Mouse (Mus musculus) liver, adult 2 months (tissue): ENCODE measurements around the gene Vps26a. TPM values are rescaled to one million over a fixed set of nuclear protein-coding genes. Genes with fewer than 3 reads are reported as not detected.
"Not testable (repeated sequence)": the region's sequence is repeated elsewhere in the genome, so short reads cannot be mapped to it uniquely, and the experiment has no call there.

Source experiments
- DNase-seq: peaks from one replicate; pipeline ENCODE4 v3.0.0-alpha.2; 2011; ENCODE audit warnings: low read depth, low spot score; ENCODE audit errors: extremely low read depth
- H3K27ac ChIP-seq: fragments of 200-500 bp; replicated peaks from 2 replicates; pipeline ENCODE4 v1.5.1; 2012; ENCODE audit warnings: low read depth, mild to moderate bottlenecking, control low read depth, inconsistent platforms, low read length; ENCODE audit not compliant: insufficient read depth
- H3K27me3 ChIP-seq: fragments of 200-500 bp; 2 replicates; pipeline ENCODE4 v1.6.1; 2012; ENCODE audit warnings: mild to moderate bottlenecking, moderate library complexity, low read length, inconsistent platforms; ENCODE audit not compliant: control insufficient read depth, insufficient read depth
- H3K36me3 ChIP-seq: fragments of 200-500 bp; 2 replicates; pipeline ENCODE4 v1.6.1; 2012; ENCODE audit warnings: low read length, inconsistent platforms; ENCODE audit not compliant: control insufficient read depth, insufficient read depth
- H3K4me1 ChIP-seq: fragments of 200-500 bp; 2 replicates; pipeline ENCODE4 v1.6.1; 2011; ENCODE audit warnings: low read length; ENCODE audit not compliant: control insufficient read depth, insufficient read depth
- H3K4me3 ChIP-seq: fragments of 200-500 bp; 2 replicates; pipeline ENCODE4 v1.5.1; 2011; ENCODE audit warnings: low read depth, mild to moderate bottlenecking, control low read depth, low read length, moderate library complexity; ENCODE audit not compliant: insufficient read depth
- H3K79me2 ChIP-seq: fragments of 200-500 bp; 2 replicates; pipeline ENCODE4 v1.6.1; 2012; ENCODE audit warnings: inconsistent platforms, mild to moderate bottlenecking, low read length, moderate library complexity; ENCODE audit not compliant: control insufficient read depth, insufficient read depth
- H3K9ac ChIP-seq: fragments of 200-500 bp; 2 replicates; pipeline ENCODE4 v1.6.1; 2012; ENCODE audit warnings: low read depth, mild to moderate bottlenecking, control low read depth, inconsistent platforms, low read length
- CTCF ChIP-seq: fragments of 200-500 bp; IDR thresholded peaks from 2 replicates; pipeline ENCODE4 v1.5.1; 2011; ENCODE audit warnings: low read depth, low read length, control low read depth
- POLR2A ChIP-seq: fragments of 200-500 bp; IDR thresholded peaks from 2 replicates; pipeline ENCODE4 v1.6.1; 2011; ENCODE audit warnings: low read length, control low read depth; ENCODE audit not compliant: insufficient read depth; ENCODE audit errors: extremely low read depth
- WGBS: fragments of 180-500 bp; shearing (Covaris S2); methylation state at CpG from one replicate; pipeline ENCODE4 v1.1.7; 2018; 5-methylcytosine and 5-hydroxymethylcytosine counted together
- polyA plus RNA-seq: library from polyadenylated mRNA; depleted of rRNA; stranded (reverse); fragments of >200 nt; gene quantifications from 2 replicates; pipeline ENCODE4 v1.2.3, GENCODE M21; 2012
- total RNA-seq: library from RNA; depleted of rRNA; stranded (reverse); fragments of >200 nt; gene quantifications from 2 replicates; pipeline ENCODE4 v1.2.3, GENCODE M21; 2014

Vps26a gene
- total and polyA plus RNA-seq, 2 experiments: 7.7 to 39.7 TPM

GRCm38 (mm10) chr10:62476980-62477379 lies 9.6 kb downstream of the Vps26a start:
- no peak for DNase-seq
- TF ChIP-seq CTCF: no peak
- TF ChIP-seq POLR2A: no peak
- H3K79me2 ChIP-seq: peaks cover 23% of the 10 kb centered on the region
- 61% methylated on average over 2 of the region's 2 CpGs for WGBS
- H3K9ac ChIP-seq: no peak overlapping the region
- H3K27me3 ChIP-seq: no peaks in the 10 kb centered on the region
- no peak overlapping the region for H3K4me3 ChIP-seq
- no peak overlapping the region for H3K27ac ChIP-seq
- H3K36me3 ChIP-seq: peaks cover 13% of the 10 kb centered on the region
- no peaks in the 10 kb centered on the region for H3K4me1 ChIP-seq

DNA sequence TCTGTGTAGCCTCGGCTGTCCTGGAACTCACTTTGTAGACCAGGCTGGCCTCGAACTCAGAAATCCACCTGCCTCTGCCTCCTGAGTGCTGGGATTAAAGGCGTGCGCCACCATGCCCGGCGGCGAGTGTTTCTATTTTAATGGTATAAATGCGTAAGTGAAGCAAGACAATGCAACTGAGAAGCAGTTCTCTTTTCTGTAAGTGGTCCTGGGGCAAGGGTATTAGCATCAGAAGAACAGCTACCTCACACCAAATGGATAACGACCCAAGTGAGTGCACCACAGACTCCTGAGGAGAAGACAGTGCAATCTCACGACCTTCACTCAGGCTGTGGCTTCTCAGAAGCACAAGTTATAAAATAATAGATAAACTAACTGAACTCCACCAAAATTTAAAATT lies 11.7 kb downstream of the Vps26a start:
- peaks cover 15% of the 10 kb centered on the region for H3K79me2 ChIP-seq

DNA sequence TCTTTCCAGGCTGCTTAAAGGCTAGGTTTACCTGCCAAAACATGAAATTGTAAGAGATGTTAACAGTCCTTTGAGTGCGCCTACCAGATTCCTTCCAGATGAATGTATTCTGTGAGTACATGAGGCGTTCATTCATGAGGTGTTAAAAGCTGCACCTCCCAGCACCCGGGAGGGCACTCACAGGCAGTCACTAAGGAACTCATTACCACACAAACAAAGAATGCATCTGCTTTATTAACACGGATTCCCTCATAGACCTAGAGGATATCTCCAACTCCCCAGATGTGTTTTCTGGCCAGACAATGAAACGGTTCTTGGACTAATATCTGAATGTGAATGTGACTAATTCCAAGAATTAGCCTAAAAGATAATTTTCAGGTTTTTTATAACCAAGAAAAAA lies 15.5 kb downstream of the Vps26a start:
- Histone ChIP-seq H3K4me3 (no peak overlapping the region), H3K4me1 (no peaks in the 10 kb centered on the region), H3K36me3 (peaks cover 20% of the 10 kb centered on the region), H3K79me2 (peaks cover 7% of the 10 kb centered on the region; the same call in 1 of the 2 replicates), H3K27me3 (no peaks in the 10 kb centered on the region), H3K27ac (no peak overlapping the region), H3K9ac (no peak overlapping the region)
- WGBS: 83% methylated on average over 5 of the region's 5 CpGs
- DNase-seq: no peak
- TF ChIP-seq POLR2A: no peak

More for the DNA sequence above, 11.7 kb downstream of the Vps26a start:
- no peak for TF ChIP-seq POLR2A
- TF ChIP-seq CTCF: no peak
- H3K9ac ChIP-seq: no peak overlapping the region
- H3K36me3 ChIP-seq: peaks cover 14% of the 10 kb centered on the region
- no peaks in the 10 kb centered on the region for H3K4me1 ChIP-seq
- DNase-seq: no peak
- no peak overlapping the region for H3K4me3 ChIP-seq
- no peaks in the 10 kb centered on the region for H3K27me3 ChIP-seq
- 94% methylated on average over 10 of the region's 10 CpGs for WGBS
- H3K27ac ChIP-seq: no peak overlapping the region

GRCm38 (mm10) chr10:62469736-62470135 lies 16.9 kb downstream of the Vps26a start:
- Histone ChIP-seq H3K36me3 (peaks cover 22% of the 10 kb centered on the region), H3K4me1 (no peaks in the 10 kb centered on the region), H3K27me3 (no peaks in the 10 kb centered on the region), H3K9ac (no peak overlapping the region), H3K27ac (no peak overlapping the region), H3K4me3 (no peak overlapping the region), H3K79me2 (peaks cover 4% of the 10 kb centered on the region; the same call in 1 of the 2 replicates)
- no peak for DNase-seq
- TF ChIP-seq CTCF: no peak
- TF ChIP-seq POLR2A: no peak
- 95% methylated on average over 4 of the region's 4 CpGs for WGBS

GRCm38 (mm10) chr10:62461321-62461720 lies 25.3 kb downstream of the Vps26a start:
- peaks cover 49% of the 10 kb centered on the region for H3K36me3 ChIP-seq
- DNase-seq: no peak
- no peak overlapping the region for H3K4me3 ChIP-seq
- H3K27me3 ChIP-seq: no peaks in the 10 kb centered on the region
- H3K79me2 ChIP-seq: no peaks in the 10 kb centered on the region
- H3K27ac ChIP-seq: no peak overlapping the region
- TF ChIP-seq POLR2A (no peak), CTCF (no peak)
- no peaks in the 10 kb centered on the region for H3K4me1 ChIP-seq
- H3K9ac ChIP-seq: no peak overlapping the region

DNA sequence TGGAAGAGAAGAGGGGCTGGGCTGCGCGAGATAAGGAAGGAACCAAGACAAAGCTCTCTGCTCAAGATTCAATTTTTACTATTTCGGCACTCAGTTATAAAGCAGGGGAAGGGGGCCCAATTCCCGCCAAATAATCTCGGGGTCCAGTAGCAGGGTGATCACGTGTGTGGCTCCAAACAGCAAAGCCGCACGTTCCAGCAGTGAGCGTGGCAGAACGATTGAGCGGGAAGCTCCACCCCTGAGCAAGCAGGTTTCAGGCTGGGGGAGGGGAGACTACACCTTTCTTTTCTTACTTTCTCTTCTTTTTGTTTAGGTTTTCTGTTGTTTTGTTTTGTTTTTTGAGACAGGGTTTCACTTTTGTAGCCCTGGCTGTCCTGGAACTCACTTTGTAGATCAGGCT lies 34.6 kb downstream of the Vps26a start:
- H3K27ac ChIP-seq, H3K9ac ChIP-seq, H3K27me3 ChIP-seq, H3K4me1 ChIP-seq, H3K79me2 ChIP-seq, DNase-seq, H3K4me3 ChIP-seq: not testable (repeated sequence)
- peaks cover 18% of the 10 kb centered on the region for H3K36me3 ChIP-seq
- 63% methylated on average over 11 of the region's 11 CpGs for WGBS
